Mouse (Mus musculus) urinary bladder, postnatal 4 days (tissue): ENCODE measurements around the gene Col4a6.

ENCODE experiments used
- DNase-seq, 2 experiments: peaks; one replicate each; pipeline ENCODE4 v3.0.0; 2021 to 2022; ENCODE audit warnings: low spot score in 2 of 2

Gene Col4a6

DNA sequence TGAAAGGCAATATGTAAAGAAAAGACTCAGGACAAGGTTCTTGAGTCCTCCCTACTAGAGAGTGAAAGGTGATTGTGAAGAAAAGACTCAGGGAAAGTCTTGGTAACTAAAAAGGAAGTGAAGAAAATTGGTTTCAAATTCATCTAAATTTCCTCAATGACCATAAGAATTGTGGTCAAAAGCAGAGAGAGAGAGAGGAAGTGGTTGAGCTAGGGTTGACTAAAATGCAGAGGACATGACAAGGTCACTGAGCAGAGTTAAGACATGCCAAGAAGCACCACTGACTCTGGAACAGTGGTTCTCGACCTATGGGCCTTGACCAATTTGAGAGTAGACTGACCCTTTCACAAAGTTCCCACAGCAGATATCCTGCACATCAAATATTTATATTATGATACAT is 224.2 kb downstream of the Col4a6 start:
- no peak for DNase-seq

DNA sequence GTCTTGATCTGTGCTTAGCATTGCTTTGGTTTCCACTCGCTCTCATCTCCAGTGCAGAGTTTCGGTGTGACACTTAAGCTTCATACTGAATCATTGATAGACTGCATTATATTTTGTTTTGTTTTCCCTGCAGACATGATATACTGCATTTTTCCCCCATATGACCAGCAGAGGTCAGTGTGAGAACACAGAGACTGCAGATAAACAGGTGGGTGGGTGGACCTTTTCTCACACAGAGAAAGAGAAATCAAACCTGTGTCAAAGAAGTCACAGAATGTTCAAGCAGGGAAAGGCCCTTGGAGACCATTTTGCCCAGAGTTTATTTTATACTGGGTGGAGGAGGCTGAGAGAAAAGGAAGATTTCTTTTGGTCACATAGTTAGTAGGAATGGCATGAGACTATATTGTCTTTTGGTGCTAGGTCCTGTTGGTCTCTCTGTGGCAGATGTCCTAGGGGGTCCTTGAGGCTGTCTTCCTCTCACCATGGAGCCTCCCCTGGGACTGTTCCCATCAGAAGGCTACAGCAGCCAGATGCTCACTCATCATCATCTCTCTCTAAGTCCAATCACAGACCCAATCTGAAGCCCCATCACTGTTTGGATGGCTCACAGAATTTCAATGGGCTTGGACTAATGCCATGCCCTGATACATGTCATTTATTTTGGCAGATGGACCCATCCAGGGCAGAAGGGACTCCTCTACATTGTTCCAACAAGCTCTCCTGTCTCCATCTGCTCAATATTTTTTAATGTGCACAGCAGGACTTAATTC is 237.1 kb downstream of the Col4a6 start:
- DNase-seq = no peak

GRCm38 (mm10) chrX:141228169-141228568 is 245.7 kb downstream of the Col4a6 start:
- DNase-seq = no peak

- no peak for DNase-seq
Observed at GRCm38 (mm10) chrX:141212802-141213201, 261.1 kb downstream of the Col4a6 start.

GRCm38 (mm10) chrX:141198993-141199392 is 274.9 kb downstream of the Col4a6 start:
- DNase-seq = no peak

DNA sequence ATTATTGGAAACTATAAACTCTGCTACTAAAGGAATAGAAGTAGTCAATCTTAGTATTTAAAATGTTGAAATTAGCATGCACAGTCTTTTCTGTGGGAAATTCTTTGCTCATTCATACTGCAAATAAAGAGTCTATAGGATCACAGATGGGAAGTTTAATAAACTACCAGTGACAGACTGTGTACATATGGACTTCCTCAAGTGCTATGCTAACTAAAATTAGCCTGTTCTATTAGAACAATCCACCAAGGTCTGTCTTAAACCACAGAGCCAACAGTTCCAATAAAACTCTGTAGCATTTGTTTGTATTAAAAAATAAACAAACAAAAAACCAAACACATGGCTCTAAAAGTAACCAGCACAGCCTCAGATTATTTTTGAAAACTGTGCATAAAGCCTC is 278.8 kb downstream of the Col4a6 start:
- DNase-seq = no peak

DNA sequence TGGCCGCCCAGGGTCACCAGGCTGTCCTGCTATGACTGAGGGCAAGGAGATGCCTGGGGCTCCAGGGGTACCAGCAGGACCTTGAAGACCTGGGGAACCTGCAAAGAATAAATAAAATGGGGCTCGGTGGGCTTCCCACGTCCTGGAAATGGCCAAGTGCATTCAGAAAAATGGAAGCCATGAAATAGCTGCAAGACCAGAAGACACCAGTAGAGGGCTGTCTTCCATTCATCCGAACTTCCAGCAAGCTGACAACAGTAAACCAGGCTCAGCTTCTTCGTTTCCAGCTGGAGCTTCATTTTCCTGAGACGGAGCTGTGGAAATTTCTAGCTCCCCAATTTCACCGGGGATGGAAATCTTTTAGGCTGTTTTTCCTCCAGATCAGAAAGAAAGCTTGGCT is 298.5 kb downstream of the Col4a6 start:
- DNase-seq = no peak

- DNase-seq = no peak
Observed at GRCm38 (mm10) chrX:141165067-141165466, 308.8 kb downstream of the Col4a6 start.

DNA sequence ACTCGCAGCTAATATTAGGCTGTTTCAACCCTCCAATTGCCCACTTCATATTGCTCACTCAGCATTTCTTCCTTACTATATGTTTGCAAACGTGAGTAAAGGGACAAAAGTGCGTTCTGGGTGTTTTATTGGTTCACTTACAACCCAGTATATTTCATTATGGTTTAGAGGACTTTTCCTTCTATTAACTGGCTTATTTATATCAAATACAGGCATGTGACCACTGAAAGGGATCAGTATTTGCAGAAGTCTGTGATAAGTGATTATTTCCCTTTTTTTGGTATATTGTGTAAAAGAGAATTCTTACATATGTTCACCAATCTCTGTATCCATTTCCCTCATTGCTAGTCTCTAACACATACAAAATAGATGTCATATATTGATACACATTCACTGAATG is 313.5 kb downstream of the Col4a6 start:
- DNase-seq = no peak

DNA sequence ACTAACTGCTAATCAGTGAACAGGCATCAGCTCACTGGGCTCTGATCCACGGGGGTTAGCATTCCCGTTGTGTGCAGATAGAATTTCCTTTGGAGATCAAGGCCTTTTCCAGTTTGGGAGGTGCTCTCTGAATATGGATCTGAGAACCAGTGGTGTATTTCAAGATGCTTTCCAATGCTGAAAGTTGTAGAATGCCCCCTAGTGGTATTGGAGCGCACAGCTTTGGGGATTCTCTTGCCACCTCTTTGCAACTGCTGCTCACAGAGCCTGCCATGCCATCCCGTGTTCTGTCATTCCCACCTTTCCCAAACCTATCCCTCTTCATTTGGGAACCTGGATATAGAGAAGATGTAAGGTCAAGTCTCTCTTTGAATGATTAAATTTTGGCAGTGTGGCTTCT is 315.7 kb downstream of the Col4a6 start:
- DNase-seq = no peak

DNA sequence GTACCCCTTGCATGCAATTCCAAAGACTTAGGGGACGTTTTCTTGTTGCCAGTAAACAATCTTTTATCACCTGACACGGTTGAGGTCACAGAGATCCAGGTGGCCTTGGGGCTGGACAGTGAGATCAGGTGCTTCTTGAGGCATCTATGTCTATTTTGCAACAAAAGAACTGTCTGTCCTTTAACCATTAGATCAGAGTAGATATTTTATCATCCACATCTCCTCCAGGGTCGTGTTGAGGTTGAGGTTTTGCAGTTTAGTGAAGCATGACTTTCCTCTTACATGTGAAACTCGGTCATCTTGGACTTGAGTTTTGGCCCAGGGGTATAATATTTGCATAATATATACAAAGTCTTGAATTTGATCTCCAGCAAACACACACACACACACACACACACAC is 316.2 kb downstream of the Col4a6 start:
- no peak for DNase-seq

DNA sequence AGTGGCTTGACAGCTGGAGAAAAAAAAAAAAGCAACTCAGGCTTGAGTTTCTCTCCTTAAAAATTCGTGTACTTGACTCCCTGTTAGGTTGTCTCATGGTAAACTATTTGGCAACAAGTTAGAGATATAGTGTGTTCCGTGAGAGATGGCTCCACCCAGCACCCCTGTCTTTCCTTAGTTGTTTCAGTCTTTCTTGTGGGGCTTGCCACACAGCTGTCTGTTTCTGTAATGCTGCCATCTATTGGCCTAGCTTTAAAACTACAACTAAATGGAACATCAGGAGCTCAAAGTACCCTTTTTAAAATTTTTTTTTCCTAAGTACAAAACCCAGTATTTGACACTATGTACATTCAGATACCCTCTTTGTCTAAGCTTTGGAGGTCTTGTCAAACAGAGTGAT is 317.2 kb downstream of the Col4a6 start:
- no peak for DNase-seq

- no peak for DNase-seq
Observed at GRCm38 (mm10) chrX:141151182-141151581, 322.7 kb downstream of the Col4a6 start.

- DNase-seq = no peak
Observed at GRCm38 (mm10) chrX:141150290-141150689, 323.6 kb downstream of the Col4a6 start.

DNA sequence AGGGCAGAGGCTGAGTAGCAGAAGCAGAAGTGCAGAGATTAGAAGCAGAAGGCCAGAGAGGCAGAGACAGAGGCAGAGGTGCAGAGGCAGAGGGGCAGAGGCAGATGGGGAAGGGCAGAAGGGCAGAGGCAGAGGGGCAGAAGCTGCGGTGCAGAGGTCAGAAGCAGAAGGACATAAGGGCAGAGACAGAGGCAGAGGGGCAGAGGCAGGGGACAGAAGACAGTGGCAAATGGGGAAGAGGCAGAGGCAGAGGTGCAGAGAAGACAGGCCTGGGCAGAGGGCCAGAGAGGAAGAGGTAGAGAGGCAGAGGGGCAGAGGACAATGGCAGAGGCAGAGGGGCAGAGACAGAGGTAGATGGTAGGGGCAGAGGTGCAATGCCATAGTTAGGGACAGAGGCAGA is 324.2 kb downstream of the Col4a6 start:
- no peak for DNase-seq
